Mouse (Mus musculus) liver, adult 2 months (tissue): ENCODE results near the gene Itga1. TPM values are rescaled to one million over a fixed set of nuclear protein-coding genes. Genes with fewer than 3 reads are reported as not detected.

Experiments used
- DNase-seq: peaks from one replicate; pipeline ENCODE4 v3.0.0-alpha.2; 2011; ENCODE audit warnings: low read depth, low spot score; ENCODE audit errors: extremely low read depth
- H3K27ac ChIP-seq: fragments of 200-500 bp; replicated peaks from 2 replicates; pipeline ENCODE4 v1.5.1; 2012; ENCODE audit warnings: low read depth, mild to moderate bottlenecking, control low read depth, inconsistent platforms, low read length; ENCODE audit not compliant: insufficient read depth
- H3K27me3 ChIP-seq: fragments of 200-500 bp; 2 replicates; pipeline ENCODE4 v1.6.1; 2012; ENCODE audit warnings: mild to moderate bottlenecking, moderate library complexity, low read length, inconsistent platforms; ENCODE audit not compliant: control insufficient read depth, insufficient read depth
- H3K36me3 ChIP-seq: fragments of 200-500 bp; 2 replicates; pipeline ENCODE4 v1.6.1; 2012; ENCODE audit warnings: low read length, inconsistent platforms; ENCODE audit not compliant: control insufficient read depth, insufficient read depth
- H3K4me1 ChIP-seq: fragments of 200-500 bp; 2 replicates; pipeline ENCODE4 v1.6.1; 2011; ENCODE audit warnings: low read length; ENCODE audit not compliant: control insufficient read depth, insufficient read depth
- H3K4me3 ChIP-seq: fragments of 200-500 bp; 2 replicates; pipeline ENCODE4 v1.5.1; 2011; ENCODE audit warnings: low read depth, mild to moderate bottlenecking, control low read depth, low read length, moderate library complexity; ENCODE audit not compliant: insufficient read depth
- H3K79me2 ChIP-seq: fragments of 200-500 bp; 2 replicates; pipeline ENCODE4 v1.6.1; 2012; ENCODE audit warnings: inconsistent platforms, mild to moderate bottlenecking, low read length, moderate library complexity; ENCODE audit not compliant: control insufficient read depth, insufficient read depth
- H3K9ac ChIP-seq: fragments of 200-500 bp; 2 replicates; pipeline ENCODE4 v1.6.1; 2012; ENCODE audit warnings: low read depth, mild to moderate bottlenecking, control low read depth, inconsistent platforms, low read length
- CTCF ChIP-seq: fragments of 200-500 bp; IDR thresholded peaks from 2 replicates; pipeline ENCODE4 v1.5.1; 2011; ENCODE audit warnings: low read depth, low read length, control low read depth
- POLR2A ChIP-seq: fragments of 200-500 bp; IDR thresholded peaks from 2 replicates; pipeline ENCODE4 v1.6.1; 2011; ENCODE audit warnings: low read length, control low read depth; ENCODE audit not compliant: insufficient read depth; ENCODE audit errors: extremely low read depth
- WGBS: fragments of 180-500 bp; shearing (Covaris S2); methylation state at CpG from one replicate; pipeline ENCODE4 v1.1.7; 2018; 5-methylcytosine and 5-hydroxymethylcytosine counted together
- polyA plus RNA-seq: library from polyadenylated mRNA; depleted of rRNA; stranded (reverse); fragments of >200 nt; gene quantifications from 2 replicates; pipeline ENCODE4 v1.2.3, GENCODE M21; 2012
- total RNA-seq: library from RNA; depleted of rRNA; stranded (reverse); fragments of >200 nt; gene quantifications from 2 replicates; pipeline ENCODE4 v1.2.3, GENCODE M21; 2014

The Itga1 gene
- total and polyA plus RNA-seq, 2 experiments: 3.2 to 20.1 TPM

GRCm38 (mm10) chr13:115107436-115107835 lies 5.7 kb upstream of the Itga1 start:
- TF ChIP-seq CTCF (no peak), POLR2A (no peak)
- no peak overlapping the region for H3K27ac ChIP-seq
- no peak overlapping the region for H3K9ac ChIP-seq
- no peaks in the 10 kb centered on the region for H3K79me2 ChIP-seq
- no peak overlapping the region for H3K4me3 ChIP-seq
- no peaks in the 10 kb centered on the region for H3K36me3 ChIP-seq
- peaks cover 1% of the 10 kb centered on the region; the same call in 1 of the 2 replicates for H3K4me1 ChIP-seq
- DNase-seq: no peak
- no peaks in the 10 kb centered on the region for H3K27me3 ChIP-seq
- 94% methylated on average over 8 of the region's 8 CpGs for WGBS

- H3K4me3 ChIP-seq: no peak overlapping the region
- DNase-seq: peak; percentile 89
- H3K36me3 ChIP-seq: no peaks in the 10 kb centered on the region
- H3K79me2 ChIP-seq: no peaks in the 10 kb centered on the region
- WGBS: 20% methylated on average over 10 of the region's 10 CpGs
- no peak overlapping the region for H3K27ac ChIP-seq
- H3K4me1 ChIP-seq: peaks cover 1% of the 10 kb centered on the region; the same call in 1 of the 2 replicates
- no peaks in the 10 kb centered on the region for H3K27me3 ChIP-seq
- H3K9ac ChIP-seq: no peak overlapping the region
- TF ChIP-seq CTCF (no peak), POLR2A (no peak)
These were observed 4.4 kb upstream of the Itga1 start for GRCm38 (mm10) chr13:115106183-115106582.

- DNase-seq: no peak
- H3K27me3 ChIP-seq: no peaks in the 10 kb centered on the region
- WGBS: 98% methylated on average over 2 of the region's 2 CpGs
- H3K27ac ChIP-seq: no peak overlapping the region
- peaks cover 7% of the 10 kb centered on the region; the same call in 1 of the 2 replicates for H3K79me2 ChIP-seq
- no peak overlapping the region for H3K9ac ChIP-seq
- TF ChIP-seq POLR2A (no peak), CTCF (0 out of 2 replicates have a peak, but pooled peaks have one; percentile 3)
- peaks cover 6% of the 10 kb centered on the region for H3K4me1 ChIP-seq
- H3K4me3 ChIP-seq: no peak overlapping the region
- H3K36me3 ChIP-seq: peaks cover 1% of the 10 kb centered on the region; the same call in 1 of the 2 replicates
These were observed 990 bp upstream of the Itga1 start for GRCm38 (mm10) chr13:115102754-115103153.

- DNase-seq: peak; percentile 49
- Histone ChIP-seq H3K27me3 (no peaks in the 10 kb centered on the region), H3K36me3 (peaks cover 1% of the 10 kb centered on the region; the same call in 1 of the 2 replicates), H3K79me2 (peaks cover 11% of the 10 kb centered on the region; the same call in 1 of the 2 replicates), H3K4me1 (peaks cover 12% of the 10 kb centered on the region), H3K4me3 (peak overlapping the region; percentile 88), H3K9ac (peak overlapping the region; percentile 86), H3K27ac (peak overlapping the region; percentile 97)
- no peak for TF ChIP-seq POLR2A
- TF ChIP-seq CTCF: no peak
- 8% methylated on average over 11 of the region's 11 CpGs for WGBS
These were observed 1.2 kb downstream of the Itga1 start for GRCm38 (mm10) chr13:115100381-115101177.

GRCm38 (mm10) chr13:115099381-115099780 lies 2.4 kb downstream of the Itga1 start:
- WGBS: 78% methylated on average over 9 of the region's 9 CpGs
- Histone ChIP-seq H3K27ac (0 out of 2 replicates have a peak overlapping the region, but pooled peaks have one; percentile 18), H3K4me3 (peak overlapping the region; percentile 2; the same call in 1 of the 2 replicates), H3K4me1 (peaks cover 14% of the 10 kb centered on the region), H3K27me3 (no peaks in the 10 kb centered on the region), H3K79me2 (peaks cover 13% of the 10 kb centered on the region; the same call in 1 of the 2 replicates), H3K9ac (0 out of 2 replicates have a peak overlapping the region, but pooled peaks have one; percentile 2), H3K36me3 (peaks cover 1% of the 10 kb centered on the region; the same call in 1 of the 2 replicates)
- no peak for TF ChIP-seq CTCF
- no peak for TF ChIP-seq POLR2A
- no peak for DNase-seq
